Mouse (Mus musculus) CD4-positive helper T cell, adult 2 months (primary cell): ENCODE data around the gene Arhgap29.

ENCODE experiments used
- DNase-seq: peaks from one replicate; pipeline ENCODE4 v3.0.0-alpha.2; 2012; ENCODE audit warnings: low read depth, missing footprints, low spot score

Arhgap29 gene

GRCm38 (mm10) chr3:121952041-121952591, at the start of gene Arhgap29:
Gene Arhgap29, plus strand, starts transcription at chr3:121952541.
- DNase-seq: no peak

GRCm38 (mm10) chr3:121902729-121903128, 49.6 kb upstream of the Arhgap29 start:
- no peak for DNase-seq

- no peak for DNase-seq
These were observed 49.1 kb upstream of the Arhgap29 start for GRCm38 (mm10) chr3:121903286-121903685.

GRCm38 (mm10) chr3:121903695-121904094, 48.6 kb upstream of the Arhgap29 start:
- no peak for DNase-seq

- no peak for DNase-seq
These were observed 47.9 kb upstream of the Arhgap29 start for GRCm38 (mm10) chr3:121904476-121904875.

- no peak for DNase-seq
These were observed 45.7 kb upstream of the Arhgap29 start for GRCm38 (mm10) chr3:121906623-121907022.

- no peak for DNase-seq
These were observed 43.2 kb upstream of the Arhgap29 start for GRCm38 (mm10) chr3:121909155-121909554.

GRCm38 (mm10) chr3:121913476-121913875, 38.9 kb upstream of the Arhgap29 start:
- no peak for DNase-seq

GRCm38 (mm10) chr3:121914459-121915185, 37.7 kb upstream of the Arhgap29 start:
- DNase-seq: no peak

- no peak for DNase-seq
These were observed 37.1 kb upstream of the Arhgap29 start for GRCm38 (mm10) chr3:121915191-121915590.

- no peak for DNase-seq
These were observed 35.4 kb upstream of the Arhgap29 start for GRCm38 (mm10) chr3:121916802-121917532.

GRCm38 (mm10) chr3:121917658-121918057, 34.7 kb upstream of the Arhgap29 start:
- no peak for DNase-seq

- no peak for DNase-seq
These were observed 32.4 kb upstream of the Arhgap29 start for GRCm38 (mm10) chr3:121919961-121920360.

GRCm38 (mm10) chr3:121920769-121921168, 31.6 kb upstream of the Arhgap29 start:
- no peak for DNase-seq

- no peak for DNase-seq
These were observed 27.4 kb upstream of the Arhgap29 start for GRCm38 (mm10) chr3:121924768-121925486.

GRCm38 (mm10) chr3:121927601-121928000, 24.7 kb upstream of the Arhgap29 start:
- DNase-seq: no peak

GRCm38 (mm10) chr3:121932815-121933214, 19.5 kb upstream of the Arhgap29 start:
- no peak for DNase-seq

GRCm38 (mm10) chr3:121936241-121936640, 16.1 kb upstream of the Arhgap29 start:
- no peak for DNase-seq

GRCm38 (mm10) chr3:121937036-121937435, 15.3 kb upstream of the Arhgap29 start:
- DNase-seq: no peak

- DNase-seq: no peak
These were observed 12.7 kb upstream of the Arhgap29 start for GRCm38 (mm10) chr3:121939658-121940057.

GRCm38 (mm10) chr3:121940094-121940889, 12.0 kb upstream of the Arhgap29 start:
- DNase-seq: no peak
